Mouse (Mus musculus) embryonic facial prominence, embryonic 14.5 days (tissue): ENCODE data around the gene Cntd1. TPM values are rescaled to one million over a fixed set of nuclear protein-coding genes. Genes with fewer than 3 reads are reported as not detected.
A peak's percentile ranks its signal among the peaks of the same experiment; 100 is the strongest.
"Not testable (repeated sequence)": the region's sequence is repeated elsewhere in the genome, so short reads cannot be mapped to it uniquely, and the experiment has no call there.

Source experiments
- ATAC-seq: fragments of 200-750 bp; cut with Nextera tagmentation; 2 replicates; pipeline ENCODE4 v1.8.0; 2017; ENCODE audit warnings: low read depth, moderate number of reproducible peaks, moderate TSS enrichment
- DNase-seq: peaks from one replicate; pipeline ENCODE4 v3.0.0-alpha.2; 2015; ENCODE audit warnings: low spot score
- H3K27ac ChIP-seq: fragments of 300-500 bp; sonication (generic); replicated peaks from 2 replicates; pipeline ENCODE4 v1.5.1; 2014; ENCODE audit warnings: low read depth, mild to moderate bottlenecking, low read length, moderate library complexity
- H3K27me3 ChIP-seq: fragments of 300-500 bp; sonication (generic); replicated peaks from 2 replicates; pipeline ENCODE4 v1.6.1; 2014; ENCODE audit warnings: low read length; ENCODE audit not compliant: control insufficient read depth, insufficient read depth
- H3K36me3 ChIP-seq: fragments of 300-500 bp; sonication (generic); 2 replicates; pipeline ENCODE4 v1.6.1; 2014; ENCODE audit warnings: low read length, mixed read lengths; ENCODE audit not compliant: control insufficient read depth, insufficient read depth
- H3K4me1 ChIP-seq: fragments of 300-500 bp; sonication (generic); 2 replicates; pipeline ENCODE4 v1.6.1; 2014; ENCODE audit warnings: antibody characterized with exemption, low read length; ENCODE audit not compliant: control insufficient read depth, insufficient read depth
- H3K4me2 ChIP-seq: fragments of 300-500 bp; sonication (generic); 2 replicates; pipeline ENCODE4 v1.6.1; 2014; ENCODE audit warnings: low read depth, mild to moderate bottlenecking, low read length, moderate library complexity, mixed read lengths
- H3K4me3 ChIP-seq: fragments of 300-500 bp; sonication (generic); 2 replicates; pipeline ENCODE4 v1.5.1; 2014; ENCODE audit warnings: low read depth, mild to moderate bottlenecking, low read length
- H3K9ac ChIP-seq: fragments of 300-500 bp; sonication (generic); 2 replicates; pipeline ENCODE4 v1.6.1; 2014; ENCODE audit warnings: low read depth, mild to moderate bottlenecking, low read length, moderate library complexity, mixed read lengths
- H3K9me3 ChIP-seq: fragments of 300-500 bp; sonication (generic); 2 replicates; pipeline ENCODE4 v1.6.1; 2016; ENCODE audit warnings: low read length; ENCODE audit not compliant: control insufficient read depth
- WGBS: fragments of 180-500 bp; shearing (Covaris S2); extraction: QIAGEN DNeasy Blood & Tissue Kit; methylation state at CpG from one replicate; pipeline ENCODE4 v1.1.7; 2014; 5-methylcytosine and 5-hydroxymethylcytosine counted together
- polyA plus RNA-seq: library from polyadenylated mRNA; unstranded; fragments of >200 nt; fragmentation: Nextera tagmentation; extraction: Ambion mirVana; gene quantifications from 2 replicates; pipeline ENCODE4 v1.2.1, GENCODE M21; 2014

The Cntd1 gene
- polyA plus RNA-seq, 1 experiment from 2014 or later: 0.90 TPM

GRCm38 (mm10) chr11:101314567-101314966, 35.8 kb downstream of the Cntd1 start:
- peaks cover 19% of the 10 kb centered on the region for H3K36me3 ChIP-seq
- 93% methylated on average over 1 of the region's 1 CpGs for WGBS
- H3K27ac ChIP-seq: no peak overlapping the region
- no peak overlapping the region for H3K4me3 ChIP-seq
- H3K4me2 ChIP-seq: no peak overlapping the region
- H3K9ac ChIP-seq: no peak overlapping the region
- no peaks in the 10 kb centered on the region for H3K27me3 ChIP-seq
- H3K4me1 ChIP-seq: peaks cover 5% of the 10 kb centered on the region; the same call in 1 of the 2 replicates
- H3K9me3 ChIP-seq: no peaks in the 10 kb centered on the region
- ATAC-seq (no peak), DNase-seq (no peak)

GRCm38 (mm10) chr11:101315082-101315650, 36.4 kb downstream of the Cntd1 start:
- peaks cover 25% of the 10 kb centered on the region for H3K36me3 ChIP-seq

GRCm38 (mm10) chr11:101315665-101316500, 37.1 kb downstream of the Cntd1 start, which contains the start of gene Psme3:
Psme3 (plus strand) TSS chr11:101316213.
- ATAC-seq: peak; percentile 93
- DNase-seq: peak; percentile 94
- H3K9me3 ChIP-seq: no peaks in the 10 kb centered on the region
- WGBS: under 1% methylated on average over 38 of the region's 62 CpGs
- peak within 1 kb of the TSS; percentile 96 for H3K4me3 ChIP-seq
- H3K4me1 ChIP-seq: peaks cover 5% of the 10 kb centered on the region; the same call in 1 of the 2 replicates
- no peaks in the 10 kb centered on the region for H3K27me3 ChIP-seq
- peak within 1 kb of the TSS; percentile 87 for H3K9ac ChIP-seq
- peak within 1 kb of the TSS; percentile 90 for H3K4me2 ChIP-seq
- H3K36me3 ChIP-seq: peaks cover 33% of the 10 kb centered on the region
- peak within 1 kb of the TSS; percentile 82 for H3K27ac ChIP-seq

More at GRCm38 (mm10) chr11:101315082-101315650, 36.4 kb downstream of the Cntd1 start:
- Histone ChIP-seq H3K9me3 (no peaks in the 10 kb centered on the region), H3K27me3 (no peaks in the 10 kb centered on the region), H3K4me1 (peaks cover 5% of the 10 kb centered on the region; the same call in 1 of the 2 replicates), H3K27ac (peak overlapping the region; percentile 82), H3K9ac (peak overlapping the region; percentile 87), H3K4me3 (peak overlapping the region; percentile 96), H3K4me2 (peak overlapping the region; percentile 90)
- DNase-seq (no peak), ATAC-seq (no peak)
- 82% methylated on average over 8 of the region's 8 CpGs for WGBS

GRCm38 (mm10) chr11:101316501-101316917, 37.7 kb downstream of the Cntd1 start:
- Histone ChIP-seq H3K36me3 (peaks cover 39% of the 10 kb centered on the region), H3K4me1 (peaks cover 5% of the 10 kb centered on the region; the same call in 1 of the 2 replicates), H3K9ac (peak overlapping the region; percentile 87), H3K4me3 (peak overlapping the region; percentile 96), H3K9me3 (no peaks in the 10 kb centered on the region), H3K4me2 (peak overlapping the region; percentile 90), H3K27me3 (no peaks in the 10 kb centered on the region), H3K27ac (peak overlapping the region; percentile 82)
- ATAC-seq: peak; percentile 35
- DNase-seq: peak; percentile 39
- 0% methylated on average over 17 of the region's 17 CpGs for WGBS

- peak; percentile 81 for DNase-seq
- no peak overlapping the region for H3K4me2 ChIP-seq
- 20% methylated on average over 4 of the region's 4 CpGs for WGBS
- H3K4me3 ChIP-seq: no peak overlapping the region
- no peaks in the 10 kb centered on the region for H3K4me1 ChIP-seq
- ATAC-seq: peak; percentile 64
- no peaks in the 10 kb centered on the region for H3K27me3 ChIP-seq
- H3K36me3 ChIP-seq: peaks cover 76% of the 10 kb centered on the region
- H3K9ac ChIP-seq: no peak overlapping the region
- no peaks in the 10 kb centered on the region for H3K9me3 ChIP-seq
- H3K27ac ChIP-seq: no peak overlapping the region
Measured at GRCm38 (mm10) chr11:101323609-101324008, 44.8 kb downstream of the Cntd1 start.

DNA sequence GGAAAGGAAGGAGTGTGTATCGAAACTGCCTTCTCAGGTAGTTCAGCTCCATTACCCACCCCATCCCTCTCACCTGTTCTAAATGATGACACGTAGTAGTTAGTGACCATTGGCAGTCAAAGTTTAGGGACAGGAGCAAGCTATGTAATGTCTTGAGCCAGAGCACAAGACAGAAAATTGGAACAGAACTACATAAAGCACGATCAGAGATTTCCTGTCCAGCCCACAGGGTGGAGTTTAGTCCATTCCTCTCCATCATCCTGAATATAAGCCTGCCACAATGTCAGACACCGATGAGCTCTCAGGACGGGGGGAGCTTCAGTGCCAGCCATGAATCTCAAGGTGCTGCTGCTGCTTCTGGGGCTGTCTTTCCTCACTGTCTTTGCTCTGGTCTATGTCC, 46.0 kb downstream of the Cntd1 start, which contains the start of gene Aoc2:
TSS of gene Aoc2 (plus strand) at position 301 of the 400 bp plus-strand sequence.
- ATAC-seq (no peak), DNase-seq (no peak)
- Histone ChIP-seq H3K9me3 (no peaks in the 10 kb centered on the region), H3K27me3 (no peaks in the 10 kb centered on the region), H3K9ac (no peak within 1 kb of the TSS), H3K4me2 (no peak within 1 kb of the TSS), H3K36me3 (peaks cover 64% of the 10 kb centered on the region), H3K4me3 (no peak within 1 kb of the TSS), H3K4me1 (no peaks in the 10 kb centered on the region), H3K27ac (no peak within 1 kb of the TSS)
- WGBS: 93% methylated on average over 5 of the region's 5 CpGs

- ATAC-seq: not testable (repeated sequence)
- 90% methylated on average over 11 of the region's 11 CpGs for WGBS
- H3K36me3 ChIP-seq: peaks cover 60% of the 10 kb centered on the region
Measured at GRCm38 (mm10) chr11:101325201-101325600, 46.4 kb downstream of the Cntd1 start.

DNA sequence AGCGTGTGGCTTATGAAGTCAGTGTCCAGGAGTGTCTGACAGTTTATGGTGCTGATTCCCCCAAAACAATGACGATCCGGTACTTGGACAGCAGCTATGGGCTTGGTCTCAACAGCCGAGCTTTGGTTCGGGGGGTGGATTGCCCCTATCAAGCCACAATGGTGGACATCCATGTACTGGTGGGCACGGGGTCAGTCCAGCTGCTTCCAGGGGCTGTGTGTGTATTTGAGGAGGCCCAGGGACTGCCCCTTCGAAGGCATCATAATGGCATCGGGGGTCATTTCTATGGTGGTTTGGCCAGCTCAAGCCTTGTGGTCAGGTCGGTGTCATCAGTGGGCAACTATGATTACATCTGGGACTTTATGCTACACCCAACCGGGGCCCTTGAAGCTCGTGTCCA, 47.3 kb downstream of the Cntd1 start:
- ATAC-seq: no peak

More at GRCm38 (mm10) chr11:101325201-101325600, 46.4 kb downstream of the Cntd1 start:
- not testable (repeated sequence) for H3K4me2 ChIP-seq, H3K27ac ChIP-seq, H3K9ac ChIP-seq, DNase-seq, H3K4me1 ChIP-seq, H3K4me3 ChIP-seq, H3K9me3 ChIP-seq, H3K27me3 ChIP-seq

More for the DNA sequence above, 47.3 kb downstream of the Cntd1 start:
- Histone ChIP-seq H3K9ac (no peak overlapping the region), H3K4me1 (no peaks in the 10 kb centered on the region), H3K4me3 (no peak overlapping the region), H3K27ac (no peak overlapping the region), H3K4me2 (no peak overlapping the region), H3K36me3 (peaks cover 50% of the 10 kb centered on the region), H3K27me3 (no peaks in the 10 kb centered on the region), H3K9me3 (no peaks in the 10 kb centered on the region)
- 87% methylated on average over 11 of the region's 11 CpGs for WGBS
- DNase-seq: no peak
